Mouse (Mus musculus): Measurements from ENCODE around the gene Tmem74b. TPM values are rescaled to one million over a fixed set of nuclear protein-coding genes. Genes with fewer than 3 reads are reported as not detected.

Gene Tmem74b
- polyA plus RNA-seq, 1 experiment from 2014 or later, result 8.2 TPM

GRCm38 (mm10) chr2:151738460-151738859, 36.7 kb downstream of the Tmem74b start:
- 80% methylated on average over 4 of the region's 4 CpGs for WGBS
- ATAC-seq (ENCODE audit: insufficient read depth, low FRiP score, low TSS enrichment) (no peak), DNase-seq (ENCODE audit: low spot score) (no peak)
- Histone ChIP-seq H3K27ac (ENCODE audit: low read depth, low read length) (no peak overlapping the region), H3K4me1 (ENCODE audit: control insufficient read depth, insufficient read depth, low read length) (peaks cover 9% of the 10 kb centered on the region; the same call in 1 of the 2 replicates), H3K4me3 (ENCODE audit: low read depth, low read length) (no peak overlapping the region), H3K9me3 (ENCODE audit: control insufficient read depth, low read length) (no peaks in the 10 kb centered on the region), H3K27me3 (ENCODE audit: control insufficient read depth, insufficient read depth, low read length) (no peaks in the 10 kb centered on the region), H3K36me3 (ENCODE audit: control insufficient read depth, insufficient read depth, low read length) (no peaks in the 10 kb centered on the region), H3K9ac (ENCODE audit: low read length) (no peak overlapping the region), H3K4me2 (ENCODE audit: low read depth) (no peak overlapping the region)

DNA sequence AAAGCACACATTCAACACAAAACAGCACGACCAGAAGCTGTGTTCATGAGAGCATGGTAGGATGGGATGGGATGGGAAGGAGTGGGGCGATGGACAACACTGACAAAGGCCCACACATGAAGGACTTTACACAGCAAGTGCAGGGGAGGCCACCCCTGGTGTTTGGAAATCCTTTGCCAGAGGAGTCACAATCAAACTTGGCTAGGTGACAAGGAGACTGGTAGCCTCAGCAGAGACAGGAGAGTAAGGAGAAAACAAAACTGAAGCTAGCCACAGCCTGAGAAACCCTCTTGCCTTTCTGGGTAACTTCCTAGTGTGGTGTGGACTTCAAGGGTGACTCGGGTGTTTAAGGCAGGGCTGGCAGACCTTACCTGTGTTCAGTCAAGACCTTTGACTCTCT, 37.3 kb downstream of the Tmem74b start:
- peaks cover 9% of the 10 kb centered on the region; the same call in 1 of the 2 replicates for H3K4me1 ChIP-seq (ENCODE audit: control insufficient read depth, insufficient read depth, low read length)
- no peak overlapping the region for H3K27ac ChIP-seq (ENCODE audit: low read depth, low read length)
- 0 out of 2 replicates have a peak, but pooled peaks cover 2% of the 10 kb centered on the region for H3K27me3 ChIP-seq (ENCODE audit: control insufficient read depth, insufficient read depth, low read length)
- H3K9ac ChIP-seq (ENCODE audit: low read length), result no peak overlapping the region
- no peak overlapping the region for H3K4me2 ChIP-seq (ENCODE audit: low read depth)
- no peaks in the 10 kb centered on the region for H3K36me3 ChIP-seq (ENCODE audit: control insufficient read depth, insufficient read depth, low read length)
- WGBS, result 95% methylated on average over 3 of the region's 3 CpGs
- no peak overlapping the region for H3K4me3 ChIP-seq (ENCODE audit: low read depth, low read length)
- ATAC-seq (ENCODE audit: insufficient read depth, low FRiP score, low TSS enrichment) (no peak), DNase-seq (ENCODE audit: low spot score) (no peak)
- no peaks in the 10 kb centered on the region for H3K9me3 ChIP-seq (ENCODE audit: control insufficient read depth, low read length)

GRCm38 (mm10) chr2:151739505-151739904, 37.7 kb downstream of the Tmem74b start:
- Histone ChIP-seq H3K9me3 (ENCODE audit: control insufficient read depth, low read length) (no peaks in the 10 kb centered on the region), H3K27ac (ENCODE audit: low read depth, low read length) (no peak overlapping the region), H3K36me3 (ENCODE audit: control insufficient read depth, insufficient read depth, low read length) (no peaks in the 10 kb centered on the region), H3K4me3 (ENCODE audit: low read depth, low read length) (no peak overlapping the region), H3K27me3 (ENCODE audit: control insufficient read depth, insufficient read depth, low read length) (0 out of 2 replicates have a peak, but pooled peaks cover 2% of the 10 kb centered on the region), H3K9ac (ENCODE audit: low read length) (no peak overlapping the region), H3K4me1 (ENCODE audit: control insufficient read depth, insufficient read depth, low read length) (peaks cover 9% of the 10 kb centered on the region; the same call in 1 of the 2 replicates), H3K4me2 (ENCODE audit: low read depth) (no peak overlapping the region)
- DNase-seq (ENCODE audit: low spot score) (no peak), ATAC-seq (ENCODE audit: insufficient read depth, low FRiP score, low TSS enrichment) (no peak)
- WGBS, result 92% methylated on average over 7 of the region's 7 CpGs

- Histone ChIP-seq H3K4me2 (ENCODE audit: low read depth) (peak overlapping the region; percentile 61), H3K27ac (ENCODE audit: low read depth, low read length) (0 out of 2 replicates have a peak overlapping the region, but pooled peaks have one; percentile 45), H3K4me1 (ENCODE audit: control insufficient read depth, insufficient read depth, low read length) (peaks cover 9% of the 10 kb centered on the region; the same call in 1 of the 2 replicates), H3K9ac (ENCODE audit: low read length) (peak overlapping the region; percentile 81), H3K36me3 (ENCODE audit: control insufficient read depth, insufficient read depth, low read length) (no peaks in the 10 kb centered on the region), H3K4me3 (ENCODE audit: low read depth, low read length) (peak overlapping the region; percentile 79), H3K9me3 (ENCODE audit: control insufficient read depth, low read length) (no peaks in the 10 kb centered on the region), H3K27me3 (ENCODE audit: control insufficient read depth, insufficient read depth, low read length) (0 out of 2 replicates have a peak, but pooled peaks cover 2% of the 10 kb centered on the region)
- under 1% methylated on average over 61 of the region's 61 CpGs for WGBS
- DNase-seq (ENCODE audit: low spot score) (peak; percentile 86), ATAC-seq (ENCODE audit: insufficient read depth, low FRiP score, low TSS enrichment) (peak; percentile 86)
Observed at GRCm38 (mm10) chr2:151740741-151741526, 39.1 kb downstream of the Tmem74b start.

DNA sequence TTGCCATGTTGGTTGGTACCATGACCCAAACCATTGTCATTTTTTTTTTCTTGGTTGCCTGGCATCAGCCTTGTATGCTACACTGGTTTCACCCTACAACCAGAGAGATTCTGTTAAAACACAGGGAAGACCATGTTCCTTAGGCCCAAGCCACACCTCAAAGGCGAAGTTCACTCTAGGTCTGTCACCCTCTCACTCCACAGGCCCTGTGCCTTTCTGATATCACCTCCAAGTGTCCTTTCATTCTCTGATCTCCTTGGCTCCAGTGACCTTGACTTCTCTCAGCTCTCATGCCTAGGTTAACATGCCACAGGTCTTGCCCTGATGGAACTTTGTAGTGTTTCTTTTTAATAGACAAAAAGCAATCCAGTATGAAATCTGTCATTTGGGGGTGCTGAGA, 40.3 kb downstream of the Tmem74b start:
- Histone ChIP-seq H3K4me3 (ENCODE audit: low read depth, low read length) (no peak overlapping the region), H3K9me3 (ENCODE audit: control insufficient read depth, low read length) (no peaks in the 10 kb centered on the region), H3K9ac (ENCODE audit: low read length) (no peak overlapping the region), H3K36me3 (ENCODE audit: control insufficient read depth, insufficient read depth, low read length) (no peaks in the 10 kb centered on the region), H3K27me3 (ENCODE audit: control insufficient read depth, insufficient read depth, low read length) (0 out of 2 replicates have a peak, but pooled peaks cover 2% of the 10 kb centered on the region), H3K27ac (ENCODE audit: low read depth, low read length) (no peak overlapping the region), H3K4me1 (ENCODE audit: control insufficient read depth, insufficient read depth, low read length) (peaks cover 9% of the 10 kb centered on the region; the same call in 1 of the 2 replicates), H3K4me2 (ENCODE audit: low read depth) (no peak overlapping the region)
- DNase-seq (ENCODE audit: low spot score), result no peak
- 100% methylated on average over 1 of the region's 1 CpGs for WGBS
- no peak for ATAC-seq (ENCODE audit: insufficient read depth, low FRiP score, low TSS enrichment)

DNA sequence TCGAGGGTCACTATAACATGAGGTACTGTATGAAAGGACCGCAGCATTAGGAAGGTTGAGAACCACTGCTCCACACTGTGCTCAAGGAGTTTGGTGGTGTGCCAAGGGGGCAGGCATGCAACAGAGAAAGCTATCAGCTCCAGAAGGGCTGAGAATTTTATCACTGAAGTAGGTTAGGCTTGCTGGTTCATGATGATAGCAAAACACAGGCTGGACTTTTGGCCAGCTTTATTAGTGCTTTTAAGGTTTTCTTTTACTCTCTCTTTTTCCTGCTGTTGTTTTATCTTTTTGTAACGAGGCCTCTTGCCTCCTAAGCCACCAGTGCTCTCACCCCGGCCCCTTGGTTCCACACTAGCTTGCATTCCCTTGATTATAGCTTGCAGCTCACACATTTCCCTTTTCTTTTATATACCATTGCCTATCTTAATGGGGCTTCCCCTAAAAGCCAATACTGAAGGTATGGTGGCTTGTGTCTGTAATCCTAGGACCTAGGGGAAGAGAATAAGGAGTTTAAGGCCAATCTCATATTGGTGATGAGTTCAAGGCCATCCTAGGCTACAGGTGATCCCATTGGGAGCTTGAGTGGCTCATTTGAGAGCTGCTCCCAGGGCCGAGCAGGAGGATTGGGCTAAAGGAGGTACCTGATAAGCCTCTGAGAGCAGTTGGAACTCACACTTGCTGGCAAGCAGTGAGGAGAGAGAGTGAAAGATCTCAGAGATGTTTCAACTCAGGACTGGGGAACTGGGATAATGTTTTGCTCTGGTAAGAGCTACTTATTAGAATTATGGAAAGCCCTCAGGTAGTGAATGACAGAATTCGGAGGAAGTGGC, 41.3 kb downstream of the Tmem74b start:
- H3K9me3 ChIP-seq (ENCODE audit: control insufficient read depth, low read length), result no peaks in the 10 kb centered on the region
- ATAC-seq (ENCODE audit: insufficient read depth, low FRiP score, low TSS enrichment) (no peak), DNase-seq (ENCODE audit: low spot score) (no peak)
- H3K4me2 ChIP-seq (ENCODE audit: low read depth), result no peak overlapping the region
- no peak overlapping the region for H3K27ac ChIP-seq (ENCODE audit: low read depth, low read length)
- H3K9ac ChIP-seq (ENCODE audit: low read length), result no peak overlapping the region
- H3K4me3 ChIP-seq (ENCODE audit: low read depth, low read length), result no peak overlapping the region
- peaks cover 9% of the 10 kb centered on the region; the same call in 1 of the 2 replicates for H3K4me1 ChIP-seq (ENCODE audit: control insufficient read depth, insufficient read depth, low read length)
- H3K27me3 ChIP-seq (ENCODE audit: control insufficient read depth, insufficient read depth, low read length), result 0 out of 2 replicates have a peak, but pooled peaks cover 2% of the 10 kb centered on the region
- WGBS, result 64% methylated on average over 6 of the region's 6 CpGs
- H3K36me3 ChIP-seq (ENCODE audit: control insufficient read depth, insufficient read depth, low read length), result no peaks in the 10 kb centered on the region

GRCm38 (mm10) chr2:151743845-151744244, 42.0 kb downstream of the Tmem74b start, which contains the start of gene Psmf1:
Gene Psmf1, minus strand, starts transcription at chr2:151744186.
- DNase-seq (ENCODE audit: low spot score) (no peak), ATAC-seq (ENCODE audit: insufficient read depth, low FRiP score, low TSS enrichment) (no peak)
- H3K4me3 ChIP-seq (ENCODE audit: low read depth, low read length), result no peak within 1 kb of the TSS
- H3K9ac ChIP-seq (ENCODE audit: low read length), result no peak within 1 kb of the TSS
- no peaks in the 10 kb centered on the region for H3K36me3 ChIP-seq (ENCODE audit: control insufficient read depth, insufficient read depth, low read length)
- H3K4me2 ChIP-seq (ENCODE audit: low read depth), result no peak within 1 kb of the TSS
- H3K27me3 ChIP-seq (ENCODE audit: control insufficient read depth, insufficient read depth, low read length), result 0 out of 2 replicates have a peak, but pooled peaks cover 2% of the 10 kb centered on the region
- peaks cover 9% of the 10 kb centered on the region; the same call in 1 of the 2 replicates for H3K4me1 ChIP-seq (ENCODE audit: control insufficient read depth, insufficient read depth, low read length)
- H3K9me3 ChIP-seq (ENCODE audit: control insufficient read depth, low read length), result no peaks in the 10 kb centered on the region
- no peak within 1 kb of the TSS for H3K27ac ChIP-seq (ENCODE audit: low read depth, low read length)

DNA sequence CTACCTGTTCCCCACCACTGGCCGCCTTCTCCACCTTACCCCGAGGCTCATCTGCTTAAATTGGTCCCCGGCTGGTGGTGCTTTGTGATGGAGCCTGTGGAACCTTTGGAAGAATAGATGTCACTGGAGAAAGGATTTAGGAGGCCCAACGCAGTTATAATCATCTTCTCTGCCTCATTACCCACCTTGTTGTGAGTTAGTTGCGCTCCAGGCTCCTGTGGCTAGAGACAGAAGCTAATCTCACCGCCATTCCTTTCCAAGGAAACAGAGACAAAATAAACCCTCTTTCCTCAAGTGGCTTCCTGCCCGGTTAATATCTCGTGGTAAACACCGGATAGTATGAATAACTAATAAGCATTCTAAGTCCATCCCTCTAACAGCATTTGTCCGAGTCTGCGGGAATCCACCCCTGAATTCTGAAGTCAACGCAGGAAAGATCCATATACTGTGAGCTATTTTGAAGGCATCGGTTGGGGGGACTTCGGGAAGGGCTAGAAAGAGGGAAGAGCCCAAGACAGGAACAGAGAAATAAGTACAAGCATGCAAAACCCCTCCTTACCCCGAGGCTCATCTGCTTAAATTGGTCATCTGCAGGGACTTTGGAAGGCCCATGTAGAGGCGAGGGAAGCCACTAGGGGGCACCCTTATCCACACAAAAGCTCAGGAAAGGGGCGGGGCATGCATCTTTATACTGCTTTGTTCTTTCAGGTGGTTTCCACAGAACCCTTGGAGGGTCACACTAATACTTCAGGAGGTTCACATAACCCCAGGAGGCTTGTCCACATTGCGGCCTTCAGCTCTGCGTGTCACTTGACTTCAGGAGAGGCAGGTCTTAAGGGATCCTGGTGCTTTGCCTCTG, 46.3 kb downstream of the Tmem74b start:
- DNase-seq (ENCODE audit: low spot score) (peak; percentile 86), ATAC-seq (ENCODE audit: insufficient read depth, low FRiP score, low TSS enrichment) (peak; percentile 88)
- Histone ChIP-seq H3K4me3 (ENCODE audit: low read depth, low read length) (no peak overlapping the region), H3K9me3 (ENCODE audit: control insufficient read depth, low read length) (no peaks in the 10 kb centered on the region), H3K27me3 (ENCODE audit: control insufficient read depth, insufficient read depth, low read length) (0 out of 2 replicates have a peak, but pooled peaks cover 2% of the 10 kb centered on the region), H3K36me3 (ENCODE audit: control insufficient read depth, insufficient read depth, low read length) (no peaks in the 10 kb centered on the region), H3K9ac (ENCODE audit: low read length) (no peak overlapping the region), H3K4me1 (ENCODE audit: control insufficient read depth, insufficient read depth, low read length) (no peaks in the 10 kb centered on the region), H3K4me2 (ENCODE audit: low read depth) (no peak overlapping the region), H3K27ac (ENCODE audit: low read depth, low read length) (no peak overlapping the region)
- 34% methylated on average over 19 of the region's 19 CpGs for WGBS
